12 mouse cellular contexts compared by ENCODE assay signal in genomic region chr10:18894259-18895166, GRCm38 (mm10). TPM values are rescaled to one million over a fixed set of nuclear protein-coding genes. Genes with fewer than 3 reads are reported as not detected.
DNase-seq lines count a peak whose midpoint lies in the region; ATAC-seq and TF ChIP-seq lines count a peak whose summit lies in the region.
"Had no signal": no experiment of that assay in that cellular context is flagged by ENCODE, and none has a peak within 500 bp of the region (broad histone marks: within the 10 kb centered on the region; RNA-seq: fewer than 3 reads in every experiment).

No protein-coding gene starts in this region.

- no peak overlapping the region for H3K4me2 ChIP-seq in hindbrain, postnatal 0 days (ENCODE audit: low read depth, low read length)
- H3K4me2 ChIP-seq: heart, embryonic 11.5 days had no signal

- no peaks in the 10 kb centered on the region for H3K4me1 ChIP-seq in hindbrain, postnatal 0 days (ENCODE audit: insufficient read depth, low read length)
- no peaks in the 10 kb centered on the region; the same call in 1 of the 2 replicates for H3K4me1 ChIP-seq in hindbrain, embryonic 10.5 days (replicated peaks)
- peaks cover 3% of the 10 kb centered on the region; the same call in 1 of the 2 replicates for H3K4me1 ChIP-seq in G1E (ENCODE audit: insufficient read depth, low read depth, low read length)

- peak; percentile 42 for TF ChIP-seq CTCF in hindbrain, postnatal 0 days (IDR thresholded peaks at IDR 0.05; ENCODE audit: low read depth)
- TF ChIP-seq CTCF in G1E (IDR thresholded peaks at IDR 0.05; ENCODE audit: low read depth, low read length), result 0 out of 2 replicates have a peak, but pooled peaks have one; percentile 6

- ATAC-seq in hindbrain, postnatal 0 days, result peak; percentile 40; the same call in 1 of the 2 replicates
- no peak for ATAC-seq in G1E (ENCODE audit: extremely low read depth, insufficient number of reproducible peaks, low FRiP score, poor library complexity, severe bottlenecking)

- H3K4me3 ChIP-seq in hindbrain, postnatal 0 days (ENCODE audit: low read length), result no peak overlapping the region
- H3K4me3 ChIP-seq in hindbrain, embryonic 10.5 days, result no peak overlapping the region
- H3K4me3 ChIP-seq in G1E (ENCODE audit: low read depth, low read length), result no peak overlapping the region

- DNase-seq in hindbrain, postnatal 0 days (ENCODE audit: low spot score), result no peak
- DNase-seq in hindbrain, embryonic 10.5 days (ENCODE audit: low spot score), result no peak
- DNase-seq in 416B (ENCODE audit: low read depth), result peak; percentile 58
- no peak for DNase-seq in G1E (ENCODE audit: low spot score)
- peak; percentile 28 for DNase-seq in brain, embryonic 18.5 days (ENCODE audit: low read depth, low spot score)
- no peak for DNase-seq in layer of hippocampus, adult 8-10 months (ENCODE audit: low spot score in 2 of 2)
- DNase-seq in gastrocnemius, postnatal 4 days (ENCODE audit: low spot score in 2 of 2), result no peak
- no peak for DNase-seq in frontal cortex, adult 2 months (ENCODE audit: extremely low spot score in 1 of 2, low spot score in 1 of 2)
- DNase-seq: cerebellum, adult 2 months; kidney, adult 11 months; thymus, adult 2 months had no signal

- no peaks in the 10 kb centered on the region for H3K36me3 ChIP-seq in hindbrain, postnatal 0 days (ENCODE audit: insufficient read depth, low read length)
- H3K36me3 ChIP-seq in hindbrain, embryonic 10.5 days, result no peaks in the 10 kb centered on the region
- no peaks in the 10 kb centered on the region for H3K36me3 ChIP-seq in G1E (replicated peaks)

- H3K9ac ChIP-seq in hindbrain, postnatal 0 days (replicated peaks; ENCODE audit: low read length), result no peak overlapping the region

- no peaks in the 10 kb centered on the region for H3K9me3 ChIP-seq in hindbrain, postnatal 0 days (ENCODE audit: low read length)
- no peaks in the 10 kb centered on the region for H3K9me3 ChIP-seq in hindbrain, embryonic 10.5 days
- H3K9me3 ChIP-seq in G1E (replicated peaks), result no peaks in the 10 kb centered on the region

- no peak overlapping the region for H3K27ac ChIP-seq in hindbrain, postnatal 0 days
- H3K27ac ChIP-seq in hindbrain, embryonic 10.5 days, result no peak overlapping the region

- no peaks in the 10 kb centered on the region for H3K27me3 ChIP-seq in hindbrain, postnatal 0 days (ENCODE audit: insufficient read depth, low read length)
- H3K27me3 ChIP-seq in hindbrain, embryonic 10.5 days (ENCODE audit: insufficient read depth, poor library complexity, severe bottlenecking), result no peaks in the 10 kb centered on the region
- peaks cover 2% of the 10 kb centered on the region; the same call in 1 of the 2 replicates for H3K27me3 ChIP-seq in G1E (ENCODE audit: insufficient read depth, low read length)

- 39% methylated on average over 6 of the region's 6 CpGs for WGBS in hindbrain, postnatal 0 days
- 61% methylated on average over 5 of the region's 6 CpGs for whole genome bisulfite sequencing in hindbrain, embryonic 10.5 days

RNA-seq across cellular contexts. Expression of gene Perp, which starts 49.7 kb away (rescaled TPM):
- total RNA-seq in hindbrain, postnatal 0 days (2014; rRNA removed), result 20.1 and 20.9 TPM in 2 replicates
- polyA plus RNA-seq in hindbrain, postnatal 0 days (2015; fragmentation: Nextera tagmentation; extraction: Ambion mirVana), result 24.9 and 26.4 TPM in 2 replicates
- polyA plus RNA-seq in hindbrain, embryonic 10.5 days (2016; fragmentation: Nextera tagmentation; extraction: Ambion mirVana), result 15.7 and 18.2 TPM in 2 replicates
- not detected in 2 replicates for total RNA-seq in G1E (2014; fragmentation: Nextera tagmentation)
- total RNA-seq in G1E (2017), result not detected in 2 replicates
- polyA plus RNA-seq in G1E (2012), result not detected in 2 replicates
- total RNA-seq in layer of hippocampus, adult 8-10 months (2022), result 1 to 10 TPM; 4.0 to 4.6 (median 4.1) TPM
- 1 to 10 TPM; 1.2 to 2.1 TPM for total RNA-seq in gastrocnemius, postnatal 4 days (2021)
- 6.9 and 8.0 TPM in 2 replicates for polyA plus RNA-seq in frontal cortex, adult 2 months (2012; rRNA removed)

Comparison
In these comparisons a context has a peak if more than half of its experiments do, and no peak if none do; other contexts are left out.
1. DNase-seq: peak in 416B (single experiment) and brain, embryonic 18.5 days (single experiment); none in hindbrain, postnatal 0 days (single experiment), hindbrain, embryonic 10.5 days (single experiment), G1E (single experiment), layer of hippocampus, adult 8-10 months (0 of 2), gastrocnemius, postnatal 4 days (0 of 2) and frontal cortex, adult 2 months (0 of 2).